Mouse (Mus musculus) lung, postnatal 0 days (tissue): ENCODE data around the gene Spg11.

Experiments
- CTCF ChIP-seq: IDR thresholded peaks from 2 replicates; pipeline ENCODE4 v1.5.1; 2016; ENCODE audit warnings: antibody characterized with exemption, mild to moderate bottlenecking
- EP300 ChIP-seq: IDR thresholded peaks from 2 replicates; pipeline ENCODE4 v1.6.1; 2016; ENCODE audit warnings: antibody characterized with exemption, mild to moderate bottlenecking, control low read depth

DNA sequence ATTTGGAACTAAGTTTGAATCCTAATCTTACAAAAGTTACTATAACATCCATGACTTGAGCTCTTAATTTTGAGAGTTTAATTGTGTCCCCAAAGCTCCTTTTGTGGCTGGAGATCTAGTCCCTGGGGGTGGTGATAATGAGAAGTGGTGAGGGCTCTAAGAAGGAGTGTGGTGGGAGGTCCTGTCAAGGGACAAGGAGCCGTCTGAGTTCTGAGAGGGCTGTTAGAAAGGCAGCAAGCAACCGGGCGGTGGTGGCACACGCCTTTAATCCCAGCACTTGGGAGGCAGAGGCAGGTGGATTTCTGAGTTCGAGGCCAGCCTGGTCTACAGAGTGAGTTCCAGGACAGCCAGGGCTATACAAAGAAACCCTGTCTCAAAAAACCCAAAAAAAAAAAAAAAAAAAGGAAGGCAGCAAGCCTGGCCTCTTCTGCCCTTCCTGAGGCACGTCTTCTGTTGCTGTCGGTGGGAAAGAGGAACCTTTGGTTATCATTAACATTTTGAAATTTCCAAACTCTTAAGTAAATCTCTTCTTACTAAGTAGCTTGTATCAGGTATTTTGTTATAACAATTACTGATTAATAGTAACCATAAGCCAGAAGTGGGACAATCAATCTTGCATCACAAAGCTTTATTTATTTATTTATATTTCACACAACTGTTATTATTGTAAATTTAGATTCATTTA is 35.6 kb upstream of the Spg11 start:
- TF ChIP-seq CTCF = no peak
- no peak for TF ChIP-seq EP300
